Mouse (Mus musculus): ENCODE data around the gene Gpi1. TPM values are rescaled to one million over a fixed set of nuclear protein-coding genes. Genes with fewer than 3 reads are reported as not detected.

Gpi1 gene
- polyA plus RNA-seq, 1 experiment from 2014 or later: 137 TPM

Other genes with a start within 250 kb of the Gpi1 start
- not detected in 2 replicates for gene Scgb2b27, start 216.4 kb downstream of the Gpi1 start, polyA plus RNA-seq (2015; fragmentation: Nextera tagmentation; extraction: Ambion mirVana)
- gene Scgb1b27, start 208.9 kb downstream of the Gpi1 start, polyA plus RNA-seq (2015; fragmentation: Nextera tagmentation; extraction: Ambion mirVana): not detected in 2 replicates
- not detected in 2 replicates for gene Scgb1b30, start 134.9 kb downstream of the Gpi1 start, polyA plus RNA-seq (2015; fragmentation: Nextera tagmentation; extraction: Ambion mirVana)
- gene Wtip, start 97.1 kb downstream of the Gpi1 start, polyA plus RNA-seq (2015; fragmentation: Nextera tagmentation; extraction: Ambion mirVana): 0.34 and 0.58 TPM in 2 replicates
- 131 and 146 TPM in 2 replicates for gene Uba2, start 60.7 kb downstream of the Gpi1 start, polyA plus RNA-seq (2015; fragmentation: Nextera tagmentation; extraction: Ambion mirVana)
- 31.8 and 32.1 TPM in 2 replicates for gene Pdcd2l, start 33.7 kb downstream of the Gpi1 start, polyA plus RNA-seq (2015; fragmentation: Nextera tagmentation; extraction: Ambion mirVana)
- gene Gm6096, start 20.7 kb upstream of the Gpi1 start, polyA plus RNA-seq (2015; fragmentation: Nextera tagmentation; extraction: Ambion mirVana): not detected in 2 replicates
- gene 4931406P16Rik, start 83.2 kb upstream of the Gpi1 start, polyA plus RNA-seq (2015; fragmentation: Nextera tagmentation; extraction: Ambion mirVana): 11.0 and 19.0 TPM in 2 replicates
- 46.9 and 51.8 TPM in 2 replicates for gene Lsm14a, start 163.0 kb upstream of the Gpi1 start, polyA plus RNA-seq (2015; fragmentation: Nextera tagmentation; extraction: Ambion mirVana)